Mouse (Mus musculus): Measurements from ENCODE around the gene Dlec1. TPM values are rescaled to one million over a fixed set of nuclear protein-coding genes. Genes with fewer than 3 reads are reported as not detected.

Gene Dlec1
- polyA plus RNA-seq, 1 experiment = 0.07 TPM

- Histone ChIP-seq H3K27me3 (ENCODE audit: control insufficient read depth, insufficient read depth, insufficient read length) (peaks cover 56% of the 10 kb centered on the region), H3K4me2 (ENCODE audit: low read depth) (no peak within 1 kb of the TSS), H3K4me3 (no peak within 1 kb of the TSS), H3K79me2 (ENCODE audit: control insufficient read depth, insufficient read depth) (no peaks in the 10 kb centered on the region), H3ac (ENCODE audit: control insufficient read depth, insufficient read length) (no peak within 1 kb of the TSS), H3K36me3 (ENCODE audit: control insufficient read depth, insufficient read depth) (no peaks in the 10 kb centered on the region)
- no peak for TF ChIP-seq MAX (IDR thresholded peaks at IDR 0.05; ENCODE audit: low read depth)
- no peak for TF ChIP-seq MYOD1 (IDR thresholded peaks at IDR 0.05; ENCODE audit: control insufficient read depth in 1 of 3, insufficient read length in 2 of 3, low read depth in 2 of 3)
- TF ChIP-seq CEBPB (IDR thresholded peaks at IDR 0.05; ENCODE audit: insufficient read depth, poor library complexity, severe bottlenecking) = no peak
- no peak for TF ChIP-seq REST (IDR thresholded peaks at IDR 0.05; ENCODE audit: insufficient read depth, insufficient read length)
- no peak for TF ChIP-seq POLR2AphosphoS2 (IDR thresholded peaks at IDR 0.05; ENCODE audit: insufficient read length, low read depth)
Measured at GRCm38 (mm10) chr9:119158861-119159260, 56.6 kb downstream of the Dlec1 start, which contains the start of gene Gm47289. Gene Gm47289 (plus strand): TSS chr9:119159161.

GRCm38 (mm10) chr9:119160689-119161088, 58.4 kb downstream of the Dlec1 start:
- H3K36me3 ChIP-seq (ENCODE audit: control insufficient read depth, insufficient read depth) = no peaks in the 10 kb centered on the region
- TF ChIP-seq POLR2A (IDR thresholded peaks at IDR 0.05; ENCODE audit: insufficient read length, low read depth) (no peak), TCF12 (IDR thresholded peaks at IDR 0.05; ENCODE audit: insufficient read depth, poor library complexity, severe bottlenecking) (no peak), E2F4 (IDR thresholded peaks at IDR 0.05; ENCODE audit: insufficient read depth) (no peak), CEBPB (IDR thresholded peaks at IDR 0.05; ENCODE audit: insufficient read depth, poor library complexity, severe bottlenecking) (no peak), MYOG (IDR thresholded peaks at IDR 0.05; ENCODE audit: control insufficient read depth in 1 of 3, insufficient read depth in 1 of 3, insufficient read length in 2 of 3, low read depth in 2 of 3) (no peak), USF1 (IDR thresholded peaks at IDR 0.05; ENCODE audit: low read depth) (no peak), TCF3 (IDR thresholded peaks at IDR 0.05; ENCODE audit: insufficient read length, low read depth) (no peak), POLR2AphosphoS2 (IDR thresholded peaks at IDR 0.05; ENCODE audit: insufficient read length, low read depth) (no peak), MYOD1 (IDR thresholded peaks at IDR 0.05; ENCODE audit: control insufficient read depth in 1 of 3, insufficient read length in 2 of 3, low read depth in 2 of 3) (no peak), REST (IDR thresholded peaks at IDR 0.05; ENCODE audit: insufficient read depth, insufficient read length) (no peak), MAX (IDR thresholded peaks at IDR 0.05; ENCODE audit: low read depth) (no peak), SRF (IDR thresholded peaks at IDR 0.05; ENCODE audit: control insufficient read depth, insufficient read length, low read depth) (no peak)
- H3K4me3 ChIP-seq = no peak overlapping the region
- no peak overlapping the region for H3ac ChIP-seq (ENCODE audit: control insufficient read depth, insufficient read length)
- H3K79me2 ChIP-seq (ENCODE audit: control insufficient read depth, insufficient read depth) = no peaks in the 10 kb centered on the region
- H3K27me3 ChIP-seq (ENCODE audit: control insufficient read depth, insufficient read depth, insufficient read length) = peaks cover 49% of the 10 kb centered on the region
- H3K4me2 ChIP-seq (ENCODE audit: low read depth) = no peak overlapping the region

GRCm38 (mm10) chr9:119164743-119165142, 62.5 kb downstream of the Dlec1 start:
- H3K4me2 ChIP-seq (ENCODE audit: low read depth) = no peak overlapping the region
- peaks cover 19% of the 10 kb centered on the region for H3K27me3 ChIP-seq (ENCODE audit: control insufficient read depth, insufficient read depth, insufficient read length)
- no peaks in the 10 kb centered on the region for H3K36me3 ChIP-seq (ENCODE audit: control insufficient read depth, insufficient read depth)
- no peaks in the 10 kb centered on the region for H3K79me2 ChIP-seq (ENCODE audit: control insufficient read depth, insufficient read depth)
- no peak overlapping the region for H3ac ChIP-seq (ENCODE audit: control insufficient read depth, insufficient read length)
- TF ChIP-seq MAX (IDR thresholded peaks at IDR 0.05; ENCODE audit: low read depth) = no peak
- no peak for TF ChIP-seq MYOG (IDR thresholded peaks at IDR 0.05; ENCODE audit: control insufficient read depth in 1 of 3, insufficient read depth in 1 of 3, insufficient read length in 2 of 3, low read depth in 2 of 3)
- TF ChIP-seq MYOD1 (IDR thresholded peaks at IDR 0.05; ENCODE audit: control insufficient read depth in 1 of 3, insufficient read length in 2 of 3, low read depth in 2 of 3) = no peak
- TF ChIP-seq POLR2A (IDR thresholded peaks at IDR 0.05; ENCODE audit: insufficient read length, low read depth) = no peak
- TF ChIP-seq CEBPB (IDR thresholded peaks at IDR 0.05; ENCODE audit: insufficient read depth, poor library complexity, severe bottlenecking) = no peak
- no peak for TF ChIP-seq E2F4 (IDR thresholded peaks at IDR 0.05; ENCODE audit: insufficient read depth)
- no peak for TF ChIP-seq SRF (IDR thresholded peaks at IDR 0.05; ENCODE audit: control insufficient read depth, insufficient read length, low read depth)
- no peak for TF ChIP-seq POLR2AphosphoS2 (IDR thresholded peaks at IDR 0.05; ENCODE audit: insufficient read length, low read depth)
- TF ChIP-seq REST (IDR thresholded peaks at IDR 0.05; ENCODE audit: insufficient read depth, insufficient read length) = no peak
- TF ChIP-seq USF1 (IDR thresholded peaks at IDR 0.05; ENCODE audit: low read depth) = no peak
- TF ChIP-seq TCF3 (IDR thresholded peaks at IDR 0.05; ENCODE audit: insufficient read length, low read depth) = no peak
- TF ChIP-seq TCF12 (IDR thresholded peaks at IDR 0.05; ENCODE audit: insufficient read depth, poor library complexity, severe bottlenecking) = no peak
- no peak overlapping the region for H3K4me3 ChIP-seq

GRCm38 (mm10) chr9:119165548-119165947, 63.3 kb downstream of the Dlec1 start:
- Histone ChIP-seq H3K79me2 (ENCODE audit: control insufficient read depth, insufficient read depth) (no peaks in the 10 kb centered on the region), H3K36me3 (ENCODE audit: control insufficient read depth, insufficient read depth) (no peaks in the 10 kb centered on the region), H3K4me2 (ENCODE audit: low read depth) (no peak overlapping the region), H3K27me3 (ENCODE audit: control insufficient read depth, insufficient read depth, insufficient read length) (peaks cover 27% of the 10 kb centered on the region), H3K4me3 (no peak overlapping the region), H3ac (ENCODE audit: control insufficient read depth, insufficient read length) (no peak overlapping the region)
- TF ChIP-seq TCF3 (IDR thresholded peaks at IDR 0.05; ENCODE audit: insufficient read length, low read depth) = no peak
- no peak for TF ChIP-seq MAX (IDR thresholded peaks at IDR 0.05; ENCODE audit: low read depth)
- TF ChIP-seq USF1 (IDR thresholded peaks at IDR 0.05; ENCODE audit: low read depth) = no peak
- TF ChIP-seq POLR2AphosphoS2 (IDR thresholded peaks at IDR 0.05; ENCODE audit: insufficient read length, low read depth) = no peak
- TF ChIP-seq MYOD1 (IDR thresholded peaks at IDR 0.05; ENCODE audit: control insufficient read depth in 1 of 3, insufficient read length in 2 of 3, low read depth in 2 of 3) = no peak
- no peak for TF ChIP-seq MYOG (IDR thresholded peaks at IDR 0.05; ENCODE audit: control insufficient read depth in 1 of 3, insufficient read depth in 1 of 3, insufficient read length in 2 of 3, low read depth in 2 of 3)
- no peak for TF ChIP-seq TCF12 (IDR thresholded peaks at IDR 0.05; ENCODE audit: insufficient read depth, poor library complexity, severe bottlenecking)
- no peak for TF ChIP-seq POLR2A (IDR thresholded peaks at IDR 0.05; ENCODE audit: insufficient read length, low read depth)
- TF ChIP-seq SRF (IDR thresholded peaks at IDR 0.05; ENCODE audit: control insufficient read depth, insufficient read length, low read depth) = no peak
- TF ChIP-seq REST (IDR thresholded peaks at IDR 0.05; ENCODE audit: insufficient read depth, insufficient read length) = no peak
- TF ChIP-seq E2F4 (IDR thresholded peaks at IDR 0.05; ENCODE audit: insufficient read depth) = no peak
- TF ChIP-seq CEBPB (IDR thresholded peaks at IDR 0.05; ENCODE audit: insufficient read depth, poor library complexity, severe bottlenecking) = no peak
